Mouse (Mus musculus): ENCODE results near the gene 2310034G01Rik. TPM values are rescaled to one million over a fixed set of nuclear protein-coding genes. Genes with fewer than 3 reads are reported as not detected.

2310034G01Rik gene
- total RNA-seq, 2 experiments from 2014 or later: 0.19 to 0.20 TPM

DNA sequence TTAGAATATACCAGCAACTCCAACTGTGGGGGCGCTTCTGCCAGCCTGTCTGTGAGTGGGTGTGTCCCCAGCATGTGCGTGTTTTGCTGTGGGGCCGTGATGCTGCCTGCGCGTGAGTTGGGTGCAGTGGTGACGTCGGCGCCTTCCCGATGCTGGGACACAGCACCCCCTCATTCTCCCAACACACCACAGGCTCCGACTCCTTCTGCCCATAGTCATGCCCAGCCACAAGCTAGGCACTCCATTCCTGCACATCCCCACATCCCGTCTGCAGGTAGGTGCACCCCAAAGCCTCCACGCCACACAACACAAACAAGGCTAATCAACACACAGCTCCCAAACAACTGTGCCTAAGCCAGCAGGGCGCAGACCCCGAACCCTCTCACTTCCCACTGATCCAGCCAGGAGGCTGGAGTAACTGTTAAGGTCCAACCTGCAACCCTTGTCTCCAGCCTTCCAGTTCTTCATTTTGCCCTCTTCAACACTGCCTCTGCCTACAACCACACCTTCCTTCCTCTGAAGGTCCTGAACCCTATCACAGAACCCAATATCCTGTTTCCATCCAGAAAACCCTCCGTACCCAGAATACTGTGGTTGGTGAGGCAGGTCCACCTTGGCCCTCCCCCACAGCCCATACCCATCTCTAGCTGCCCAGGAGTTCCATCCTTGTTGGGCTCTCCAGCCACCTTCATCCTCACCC, 33.1 kb downstream of the 2310034G01Rik start:
- intact Hi-C loops (cut with DNase I): no loop called here
- DNase-seq: peak in 1 of 2 experiments; percentile 7

DNA sequence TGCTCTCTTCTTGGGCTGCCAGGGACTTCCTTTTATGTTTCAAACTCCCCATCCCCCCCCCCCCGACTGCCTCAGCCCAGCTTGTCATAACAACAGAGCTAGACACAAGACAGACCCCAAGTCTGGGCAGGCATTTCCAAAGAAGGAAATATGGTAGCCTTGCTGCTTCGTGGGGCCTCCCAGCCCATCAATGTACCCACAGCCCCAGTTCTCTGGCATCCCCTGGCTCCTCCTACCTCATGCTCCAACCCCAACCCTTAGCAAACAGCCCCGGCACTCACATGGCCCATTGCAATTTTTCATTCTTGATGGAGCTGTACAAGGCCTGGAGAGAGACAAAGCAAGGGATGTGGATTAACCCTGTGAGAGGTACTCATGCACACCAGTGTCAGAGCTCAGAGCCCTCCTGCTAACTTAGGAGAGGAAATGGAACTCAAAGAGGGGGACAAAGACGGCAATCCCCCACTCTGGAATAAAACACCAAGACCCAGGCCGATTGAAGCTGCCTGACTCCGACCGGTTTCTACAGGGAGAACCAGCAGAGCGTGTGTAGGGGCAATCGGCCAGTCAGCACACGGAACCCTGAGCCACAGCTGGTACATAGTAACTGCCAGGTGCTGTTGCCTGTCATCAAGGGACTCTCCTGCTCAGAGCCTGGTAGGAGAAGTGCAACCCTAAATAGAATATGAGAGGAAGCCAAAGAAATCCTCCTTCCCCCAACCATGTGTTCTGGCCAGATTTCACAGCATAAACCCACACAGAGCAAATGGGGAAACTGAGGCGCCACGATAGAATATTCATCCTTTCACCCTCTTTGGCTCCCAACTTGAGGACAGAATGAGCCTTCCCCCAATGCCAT, 34.1 kb downstream of the 2310034G01Rik start:
- intact Hi-C loops (cut with DNase I): no loop called here
- DNase-seq: peak in 1 of 2 experiments; percentile 3

DNA sequence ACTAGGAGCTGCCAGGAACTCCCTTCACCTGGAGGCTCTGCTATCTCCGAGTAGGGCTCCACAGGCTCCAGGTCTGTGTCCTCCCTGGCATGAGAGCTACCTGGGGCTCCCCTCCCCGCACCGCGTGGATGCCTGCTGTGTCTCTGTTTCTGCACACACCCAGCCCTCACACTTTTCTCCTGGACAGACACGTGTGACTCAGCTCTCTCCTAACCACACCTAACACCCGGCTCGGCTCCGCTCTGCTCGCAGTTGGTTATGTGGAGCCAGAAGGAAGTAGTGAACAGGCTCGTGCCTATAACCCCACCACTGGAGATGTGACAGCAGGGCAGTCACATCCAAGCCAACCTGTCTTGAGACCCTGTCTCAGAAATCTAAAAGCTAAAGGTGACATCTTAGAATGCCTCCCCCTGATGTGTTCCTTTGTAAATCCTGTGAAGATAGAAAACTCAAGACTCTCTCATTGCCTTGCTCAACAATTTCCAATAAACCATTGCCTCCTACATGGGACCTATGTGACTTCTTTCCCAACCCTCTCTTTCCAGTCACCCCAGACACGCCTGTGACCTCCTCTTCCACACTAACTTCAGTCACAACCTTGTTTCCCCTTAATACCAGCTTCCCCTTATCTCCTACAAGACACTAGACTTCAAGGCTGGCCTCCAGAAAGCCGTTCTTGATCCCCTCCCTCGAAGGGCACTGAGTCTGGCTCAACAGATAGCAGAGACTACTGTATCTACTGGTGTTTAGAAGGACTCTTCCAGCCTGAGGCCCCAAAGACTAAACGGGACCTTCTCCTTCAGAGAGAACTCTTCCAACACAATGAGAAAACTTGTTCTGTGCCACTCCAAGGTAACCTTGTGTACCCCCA, 35.0 kb downstream of the 2310034G01Rik start:
- DNase-seq: peak in 1 of 2 experiments; percentile 5
- intact Hi-C loops (cut with DNase I): no loop called here

DNA sequence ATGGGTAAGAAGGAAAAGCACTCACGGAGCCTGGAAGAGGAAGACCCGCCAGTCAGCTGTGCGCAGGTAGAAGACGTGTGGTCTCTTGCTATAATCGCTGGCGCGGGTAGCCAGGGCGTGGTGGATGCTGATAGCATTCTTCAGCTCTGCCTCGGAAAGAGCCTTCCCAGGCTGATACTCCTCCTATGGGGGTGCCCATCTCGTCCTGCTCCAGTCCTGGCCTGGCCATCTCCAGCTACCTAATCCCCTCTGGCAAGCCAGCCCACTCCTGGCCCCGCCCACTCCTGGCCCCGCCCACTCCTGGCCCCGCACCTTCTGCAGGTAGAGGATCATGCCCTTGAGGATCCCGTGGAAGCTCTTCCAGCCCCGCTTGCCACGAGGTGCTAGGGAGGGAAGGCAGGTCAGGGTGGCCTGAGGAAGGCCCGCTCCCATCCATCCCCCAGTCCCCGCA, 35.9 kb downstream of the 2310034G01Rik start:
- peak in 1 of 2 experiments; percentile 9 for DNase-seq
- intact Hi-C loops (cut with DNase I): no loop called here

DNA sequence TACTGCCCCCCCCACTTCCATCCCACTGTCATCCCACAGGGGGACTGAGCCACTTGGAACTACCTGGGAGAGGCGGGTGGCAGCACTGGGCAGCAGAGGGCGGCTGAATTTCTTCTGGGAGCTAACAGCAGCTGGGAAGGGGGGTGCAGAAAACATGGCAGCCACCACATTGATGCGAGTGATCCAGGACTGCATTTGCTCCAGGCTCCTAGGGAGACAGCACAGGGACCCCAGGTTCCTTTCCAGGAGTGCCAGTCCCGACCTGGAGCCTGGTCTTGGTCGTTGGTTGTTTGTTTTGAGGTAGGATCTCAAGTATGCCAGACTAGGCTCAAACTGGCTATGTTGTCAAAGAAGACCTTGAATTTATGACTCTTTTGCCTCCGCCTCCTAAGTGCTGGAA, 36.5 kb downstream of the 2310034G01Rik start:
- DNase-seq: peak in 1 of 2 experiments; percentile 1
- intact Hi-C loops (cut with DNase I): no loop called here

DNA sequence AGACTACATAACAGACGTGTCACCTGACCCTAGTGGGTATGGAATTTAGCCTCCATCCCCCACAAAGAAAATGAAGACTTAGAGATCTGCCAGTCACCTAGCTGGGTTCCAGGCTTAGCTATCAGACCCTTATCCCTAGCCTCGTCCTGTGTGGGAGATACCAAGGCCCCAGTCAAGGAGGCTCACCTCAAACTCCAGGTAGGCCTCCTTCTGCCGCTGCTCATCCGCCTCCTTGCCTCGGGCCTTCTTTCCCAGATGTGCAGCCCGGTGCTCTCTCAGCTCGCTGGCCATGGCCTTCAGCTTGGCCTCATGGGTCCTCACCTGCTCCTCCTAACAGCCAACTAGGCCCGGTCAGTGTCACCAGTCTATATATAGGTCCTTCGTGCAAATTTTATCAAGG, 37.0 kb downstream of the 2310034G01Rik start:
- intact Hi-C loops (cut with DNase I): no loop called here
- DNase-seq: peak in 1 of 2 experiments; percentile 2

DNA sequence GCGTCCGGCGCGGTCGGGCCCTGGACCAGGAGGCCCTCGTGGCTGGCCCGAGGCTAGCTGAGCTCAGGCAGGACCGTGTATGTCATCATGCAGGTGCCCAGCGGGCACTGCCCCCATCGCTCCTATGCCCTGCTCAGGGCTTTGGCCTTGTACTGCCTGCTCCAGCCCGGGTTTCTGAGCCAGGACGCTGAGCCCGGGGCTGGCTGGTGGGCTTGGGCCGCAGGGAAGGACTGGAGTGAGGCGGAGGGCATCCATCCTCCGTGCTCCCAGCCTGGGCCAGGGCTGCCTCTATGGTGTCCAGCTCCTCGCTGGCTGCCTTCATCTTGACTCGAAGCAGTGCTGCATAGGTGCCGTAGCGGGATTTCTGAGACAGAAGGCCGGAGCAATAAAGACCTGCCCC, 37.5 kb downstream of the 2310034G01Rik start:
- intact Hi-C loops (cut with DNase I): no loop called here
- peak in 1 of 2 experiments; percentile 1 for DNase-seq

DNA sequence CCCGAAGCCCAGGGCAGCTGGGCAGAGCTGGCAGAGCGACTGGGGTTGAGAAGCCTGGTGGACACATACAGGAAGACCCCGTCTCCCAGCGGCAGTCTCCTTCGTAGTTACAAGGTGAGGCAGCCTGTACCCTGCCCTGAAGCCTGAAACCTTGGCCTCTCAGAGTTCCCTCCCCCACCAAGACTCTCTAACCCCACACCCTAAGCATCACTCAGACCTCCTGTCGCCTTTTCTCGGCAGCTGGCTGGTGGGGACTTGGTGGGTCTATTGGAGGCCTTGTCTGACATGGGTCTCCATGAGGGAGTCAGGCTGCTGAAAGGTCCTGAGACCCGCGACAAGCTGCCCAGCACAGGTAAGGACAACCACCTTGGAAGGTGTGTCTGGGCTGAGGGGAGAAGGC, 38.8 kb downstream of the 2310034G01Rik start:
- intact Hi-C loops (cut with DNase I): no loop called here
- peak in 1 of 2 experiments; percentile 1 for DNase-seq

DNA sequence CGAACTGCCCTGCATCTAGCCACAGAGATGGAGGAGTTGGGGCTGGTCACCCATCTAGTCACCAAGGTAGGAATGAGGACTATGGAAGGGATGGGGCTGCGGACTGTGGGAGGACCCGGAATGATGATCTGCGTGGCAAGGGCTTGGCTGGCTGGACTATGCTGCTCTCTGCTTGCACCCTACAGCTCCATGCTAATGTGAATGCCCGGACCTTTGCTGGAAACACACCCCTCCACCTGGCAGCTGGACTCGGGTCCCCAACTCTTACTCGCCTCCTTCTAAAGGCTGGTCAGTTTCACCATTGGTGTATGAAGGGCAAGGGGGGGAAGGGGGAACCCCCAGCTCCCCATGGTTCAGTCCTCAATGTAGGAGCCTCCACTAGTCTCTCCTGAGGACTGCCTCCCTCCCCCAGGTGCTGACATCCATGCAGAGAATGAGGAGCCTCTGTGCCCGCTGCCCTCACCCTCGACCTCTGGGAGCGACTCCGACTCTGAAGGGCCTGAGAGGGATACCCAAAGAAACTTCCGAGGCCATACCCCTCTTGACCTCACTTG, 39.7 kb downstream of the 2310034G01Rik start:
- no peak for DNase-seq
- intact Hi-C loops (cut with DNase I): no loop called here

DNA sequence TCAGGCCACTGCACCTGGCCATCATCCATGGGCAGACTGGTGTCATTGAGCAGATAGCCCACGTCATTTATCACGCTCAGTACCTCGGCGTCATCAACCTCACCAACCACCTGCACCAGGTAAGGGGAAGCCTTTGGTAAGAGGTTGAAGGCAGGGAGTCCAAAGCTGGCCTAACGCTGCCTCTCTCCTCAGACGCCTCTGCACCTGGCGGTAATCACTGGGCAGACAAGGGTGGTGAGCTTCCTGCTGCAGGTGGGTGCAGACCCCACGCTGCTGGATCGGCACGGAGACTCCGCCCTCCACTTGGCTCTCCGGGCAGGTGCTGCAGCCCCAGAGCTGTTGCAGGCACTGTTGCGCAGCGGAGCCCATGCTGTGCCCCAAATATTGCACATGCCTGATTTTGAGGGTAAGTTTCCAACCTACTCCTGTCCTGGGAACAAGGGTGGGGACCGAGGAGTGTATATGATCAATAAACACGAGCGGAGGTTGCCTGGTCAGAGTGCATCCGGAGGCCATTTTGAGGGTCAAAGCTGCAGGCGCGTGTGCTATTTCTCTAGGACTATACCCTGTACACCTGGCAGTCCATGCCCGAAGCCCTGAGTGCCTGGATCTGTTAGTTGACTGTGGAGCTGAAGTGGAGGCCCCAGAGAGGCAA, 40.3 kb downstream of the 2310034G01Rik start:
- peak in 1 of 2 experiments; percentile 4 for DNase-seq
- intact Hi-C loops (cut with DNase I): loop anchor here (2.0 kb wide), 1 partner anchor 173 kb away; no protein-coding TSS in a partner anchor

DNA sequence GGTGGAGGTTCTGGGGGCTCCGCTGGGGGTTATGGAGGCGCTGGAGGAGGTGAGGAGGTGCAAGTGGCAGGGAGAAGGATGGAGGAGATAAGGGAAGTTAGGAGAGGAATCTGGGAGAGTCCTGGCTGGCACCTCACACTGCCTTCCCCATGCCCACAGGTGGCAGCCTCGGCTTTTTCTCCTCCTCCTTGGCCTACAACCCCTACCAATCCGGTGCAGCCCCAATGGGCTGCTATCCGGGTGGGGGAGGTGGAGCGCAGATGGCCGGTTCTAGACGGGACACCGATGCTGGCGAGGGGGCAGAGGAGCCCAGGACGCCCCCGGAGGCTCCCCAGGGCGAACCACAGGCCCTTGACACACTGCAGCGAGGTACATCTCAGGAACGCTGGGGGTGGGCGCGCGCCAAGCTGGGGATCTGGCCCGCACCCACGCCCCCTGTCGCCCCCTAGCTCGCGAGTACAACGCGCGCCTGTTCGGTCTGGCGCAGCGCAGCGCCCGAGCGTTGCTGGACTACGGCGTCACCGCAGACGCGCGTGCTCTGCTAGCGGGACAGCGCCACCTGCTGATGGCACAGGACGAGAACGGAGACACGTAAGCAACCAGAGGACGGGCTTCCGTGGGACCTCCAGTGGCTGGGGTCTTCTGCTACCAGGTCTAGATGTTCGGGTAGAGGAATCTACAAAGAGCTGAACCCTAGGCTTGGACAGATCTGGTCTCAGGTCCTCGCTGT, 41.2 kb downstream of the 2310034G01Rik start:
- DNase-seq: peak; percentile 87 to 91
- intact Hi-C loops (cut with DNase I): loop anchor here (2.0 kb wide), 1 partner anchor 172 kb away; no protein-coding TSS in a partner anchor

DNA sequence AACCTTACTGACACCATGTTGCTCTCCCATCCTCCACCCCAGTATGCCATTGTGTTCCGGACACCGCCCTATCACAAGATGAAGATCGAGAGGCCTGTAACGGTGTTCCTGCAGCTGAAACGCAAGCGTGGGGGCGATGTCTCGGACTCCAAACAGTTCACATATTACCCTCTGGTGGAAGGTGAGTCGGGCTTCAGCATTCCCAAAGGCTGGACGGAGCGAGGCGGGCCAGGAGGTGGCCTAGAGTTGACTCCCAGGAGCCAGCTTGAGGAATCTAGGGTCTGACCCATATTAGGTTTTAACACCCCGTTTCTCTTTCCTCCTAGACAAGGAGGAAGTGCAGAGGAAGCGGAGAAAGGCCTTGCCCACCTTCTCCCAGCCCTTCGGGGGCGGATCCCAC, 41.8 kb downstream of the 2310034G01Rik start:
- intact Hi-C loops (cut with DNase I): loop anchor here (2.0 kb wide), 1 partner anchor 172 kb away; no protein-coding TSS in a partner anchor
- no peak for DNase-seq

DNA sequence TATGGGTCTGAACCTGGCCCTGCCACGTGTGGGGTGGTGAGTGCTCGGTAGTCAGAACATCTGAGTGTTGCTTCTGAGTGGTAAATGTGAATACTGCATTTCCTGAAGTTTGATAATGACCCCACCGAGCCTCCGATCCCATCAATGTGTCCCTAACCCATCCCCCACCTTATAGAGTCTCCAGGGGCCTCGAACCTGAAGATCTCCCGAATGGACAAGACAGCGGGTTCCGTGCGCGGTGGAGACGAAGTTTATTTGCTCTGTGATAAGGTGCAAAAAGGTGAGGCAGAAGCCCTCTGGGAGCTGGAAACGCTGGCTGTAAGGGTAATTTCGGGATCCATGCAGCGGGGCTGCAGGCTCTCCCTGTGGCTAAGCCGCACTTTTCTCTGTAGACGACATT, 42.3 kb downstream of the 2310034G01Rik start:
- intact Hi-C loops (cut with DNase I): loop anchor here (2.0 kb wide), 1 partner anchor 171 kb away; no protein-coding TSS in a partner anchor
- DNase-seq: peak in 1 of 2 experiments; percentile 2

DNA sequence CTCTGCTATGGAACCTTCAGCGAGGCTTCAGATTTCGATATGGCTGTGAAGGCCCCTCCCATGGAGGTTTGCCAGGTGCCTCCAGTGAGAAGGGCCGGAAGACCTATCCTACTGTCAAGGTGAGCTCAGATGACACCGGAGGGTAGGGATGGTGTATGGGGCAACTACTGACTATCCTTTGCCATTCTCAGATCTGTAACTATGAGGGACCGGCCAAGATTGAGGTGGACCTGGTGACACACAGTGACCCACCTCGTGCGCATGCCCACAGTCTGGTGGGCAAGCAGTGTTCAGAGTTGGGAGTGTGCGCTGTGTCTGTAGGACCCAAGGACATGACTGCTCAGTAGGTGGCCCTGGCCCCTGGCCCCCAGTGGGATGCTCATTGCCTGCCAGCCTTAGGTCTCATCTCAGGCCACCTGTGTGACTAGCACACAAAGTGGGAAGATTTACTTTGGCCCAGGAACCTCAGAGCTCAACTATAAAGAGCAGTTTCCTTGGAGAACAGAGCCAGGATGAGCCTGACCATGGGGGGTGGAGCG, 43.3 kb downstream of the 2310034G01Rik start:
- intact Hi-C loops (cut with DNase I): no loop called here
- DNase-seq: no peak

DNA sequence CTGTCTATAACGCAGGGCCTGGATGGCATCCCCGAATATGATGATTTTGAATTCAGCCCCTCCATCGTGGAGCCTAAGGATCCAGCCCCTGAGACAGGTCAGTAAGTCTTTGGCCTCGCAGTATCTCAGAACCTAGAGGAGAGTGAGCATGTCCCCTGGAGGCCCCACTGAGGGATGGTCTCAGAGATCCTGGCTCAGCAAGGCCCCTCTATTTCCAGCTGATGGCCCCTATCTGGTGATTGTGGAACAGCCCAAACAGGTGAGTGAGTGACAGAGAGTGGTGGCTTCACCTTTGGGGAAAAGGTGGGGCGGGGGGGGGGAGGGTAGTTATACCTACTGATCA, 43.9 kb downstream of the 2310034G01Rik start:
- no peak for DNase-seq
- intact Hi-C loops (cut with DNase I): no loop called here

DNA sequence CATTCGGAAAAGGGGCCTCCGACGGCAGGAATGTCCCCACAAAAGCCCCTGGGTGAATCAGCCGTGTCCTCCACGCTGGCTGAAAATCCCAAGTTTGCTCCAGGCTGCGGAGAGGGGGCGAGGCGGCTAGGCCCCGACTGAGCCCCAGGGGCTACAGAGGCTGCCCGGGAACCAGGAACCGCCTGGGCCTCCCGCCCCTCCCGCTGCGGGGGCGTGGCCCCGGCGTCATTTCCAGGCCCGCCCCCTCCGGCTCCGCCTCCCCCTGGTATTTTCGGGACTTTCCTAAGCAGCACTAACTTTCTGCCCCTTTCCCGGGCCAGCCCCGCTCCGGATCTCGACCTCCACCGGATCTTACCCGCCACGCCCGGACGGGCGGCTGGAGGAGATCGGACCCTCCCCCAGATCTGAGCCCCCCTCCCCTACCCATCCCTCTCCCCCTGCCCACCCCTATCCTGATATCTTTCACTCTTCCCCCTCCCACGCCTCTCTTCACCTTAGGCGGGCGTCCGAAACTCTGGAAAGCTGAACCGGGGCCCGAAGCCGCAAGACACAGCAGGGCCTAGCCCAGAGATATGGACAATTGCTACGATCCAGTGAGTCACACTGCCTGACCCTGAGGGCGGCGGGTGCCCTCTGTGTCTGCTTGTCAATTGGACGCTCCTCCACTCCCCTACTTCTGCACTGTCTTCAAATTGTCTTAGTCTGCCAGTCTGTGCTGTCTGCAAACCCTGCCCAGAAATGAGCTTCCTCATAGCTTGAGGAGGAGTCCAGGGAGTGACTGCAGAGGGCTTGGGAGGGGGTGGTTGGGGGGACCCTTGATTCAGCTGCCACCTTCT, 44.5 kb downstream of the 2310034G01Rik start:
- DNase-seq: peak; percentile 93
- intact Hi-C loops (cut with DNase I): no loop called here

DNA sequence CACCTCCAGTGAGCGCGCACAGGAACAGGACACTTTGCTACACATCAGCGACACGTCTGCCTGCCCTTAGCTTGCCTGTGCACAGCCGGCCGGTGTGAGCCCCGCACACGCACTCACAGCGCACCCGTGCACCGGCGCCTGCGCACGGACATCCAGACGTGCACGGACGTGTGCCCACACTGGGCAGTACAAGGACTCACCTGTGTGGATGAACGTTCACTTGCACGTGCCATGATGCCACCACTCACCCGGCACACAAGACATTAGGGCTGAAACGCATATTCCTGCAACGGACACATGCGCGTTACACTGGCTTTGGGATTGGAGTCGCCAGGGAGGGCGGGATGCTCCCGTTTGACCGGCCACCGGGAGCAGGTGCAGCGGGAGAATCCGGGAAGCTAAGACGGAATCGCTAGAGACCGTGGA, 45.2 kb downstream of the 2310034G01Rik start:
- intact Hi-C loops (cut with DNase I): loop anchor here (1.0 to 5.0 kb wide), 2 partner anchors 25 to 62 kb away; no protein-coding TSS in a partner anchor
- DNase-seq: no peak

Measured in heart, postnatal 10 days (tissue).